Mouse (Mus musculus): Measurements from ENCODE around the gene Snd1.

- TF ChIP-seq POLR2A (IDR thresholded peaks at IDR 0.05; ENCODE audit: borderline replicate concordance, low read depth, low read length) (no peak), CTCF (IDR thresholded peaks at IDR 0.05; ENCODE audit: low read depth, low read length) (no peak)
Measured at GRCm38 (mm10) chr6:28593708-28594107, 118.8 kb downstream of the Snd1 start.
